Mouse (Mus musculus): ENCODE results near the gene Dbh. TPM values are rescaled to one million over a fixed set of nuclear protein-coding genes. Genes with fewer than 3 reads are reported as not detected.

Gene Dbh
- polyA plus RNA-seq, 1 experiment from 2014 or later: not detected

DNA sequence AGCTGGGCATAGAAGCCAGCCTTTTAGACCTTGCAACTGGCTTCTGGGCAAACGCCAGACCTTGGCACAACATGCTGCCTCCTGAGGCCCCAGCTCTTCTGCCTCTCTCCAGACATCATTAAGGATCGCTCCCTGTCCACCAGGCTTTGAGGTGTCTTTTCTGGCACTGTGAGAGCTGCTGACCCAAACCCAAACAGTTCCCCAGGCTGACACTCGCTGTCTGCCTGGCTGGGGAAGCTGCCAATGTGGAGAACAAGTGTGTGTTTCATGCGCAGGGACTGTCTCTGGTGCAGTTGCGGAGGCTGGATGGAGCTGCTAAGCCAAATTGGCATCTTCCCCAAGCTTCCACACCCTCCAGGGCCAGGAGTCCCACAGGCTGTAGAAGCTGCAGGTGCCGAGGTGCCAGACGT lies 58.0 kb downstream of the Dbh start:
- ATAC-seq: no peak
- Histone ChIP-seq H3K9ac (replicated peaks; ENCODE audit: low read depth, low read length) (no peak overlapping the region), H3K4me1 (replicated peaks; ENCODE audit: control insufficient read depth, insufficient read depth, low read length) (peaks cover 9% of the 10 kb centered on the region; the same call in 1 of the 2 replicates), H3K36me3 (ENCODE audit: control insufficient read depth, insufficient read depth) (no peaks in the 10 kb centered on the region), H3K9me3 (ENCODE audit: control insufficient read depth, low read length) (no peaks in the 10 kb centered on the region), H3K4me2 (ENCODE audit: low read length) (no peak overlapping the region), H3K27ac (ENCODE audit: low read length) (no peak overlapping the region), H3K4me3 (replicated peaks; ENCODE audit: low read length) (no peak overlapping the region), H3K27me3 (replicated peaks; ENCODE audit: control insufficient read depth, insufficient read depth, low read length) (no peaks in the 10 kb centered on the region)
- WGBS: 58% methylated on average over 7 of the region's 7 CpGs

DNA sequence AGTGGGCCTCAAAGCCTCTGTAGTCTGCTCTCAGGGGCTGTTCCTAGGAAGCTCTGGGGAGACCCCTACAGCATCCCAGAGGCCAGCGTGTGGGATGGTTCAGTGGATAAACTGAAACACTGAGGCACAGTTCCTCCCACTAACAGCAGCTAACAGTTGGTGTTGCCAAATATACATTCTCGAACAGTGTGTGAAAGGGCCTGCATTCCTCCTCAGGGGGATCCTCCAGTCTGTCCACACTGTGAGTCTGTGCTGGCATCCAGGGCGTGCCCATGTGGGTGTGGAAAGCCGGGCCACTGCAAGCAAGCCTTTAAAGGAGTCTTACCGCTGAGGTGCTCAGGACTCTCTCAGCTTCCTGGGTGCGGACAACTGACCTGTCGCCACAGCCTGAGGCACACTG lies 61.5 kb downstream of the Dbh start:
- H3K27ac ChIP-seq (ENCODE audit: low read length): no peak overlapping the region
- H3K36me3 ChIP-seq (ENCODE audit: control insufficient read depth, insufficient read depth): no peaks in the 10 kb centered on the region
- WGBS: 67% methylated on average over 7 of the region's 7 CpGs
- no peak for ATAC-seq
- H3K4me3 ChIP-seq (replicated peaks; ENCODE audit: low read length): no peak overlapping the region
- no peak overlapping the region for H3K9ac ChIP-seq (replicated peaks; ENCODE audit: low read depth, low read length)
- H3K9me3 ChIP-seq (ENCODE audit: control insufficient read depth, low read length): no peaks in the 10 kb centered on the region
- H3K4me1 ChIP-seq (replicated peaks; ENCODE audit: control insufficient read depth, insufficient read depth, low read length): peaks cover 5% of the 10 kb centered on the region; the same call in 1 of the 2 replicates
- H3K27me3 ChIP-seq (replicated peaks; ENCODE audit: control insufficient read depth, insufficient read depth, low read length): no peaks in the 10 kb centered on the region
- H3K4me2 ChIP-seq (ENCODE audit: low read length): no peak overlapping the region

- WGBS: 85% methylated on average over 5 of the region's 5 CpGs
- ATAC-seq: no peak
- H3K27ac ChIP-seq (ENCODE audit: low read length): no peak overlapping the region
- no peaks in the 10 kb centered on the region for H3K36me3 ChIP-seq (ENCODE audit: control insufficient read depth, insufficient read depth)
- H3K27me3 ChIP-seq (replicated peaks; ENCODE audit: control insufficient read depth, insufficient read depth, low read length): no peaks in the 10 kb centered on the region
- H3K9me3 ChIP-seq (ENCODE audit: control insufficient read depth, low read length): no peaks in the 10 kb centered on the region
- no peak overlapping the region for H3K4me2 ChIP-seq (ENCODE audit: low read length)
- no peak overlapping the region for H3K4me3 ChIP-seq (replicated peaks; ENCODE audit: low read length)
- H3K4me1 ChIP-seq (replicated peaks; ENCODE audit: control insufficient read depth, insufficient read depth, low read length): no peaks in the 10 kb centered on the region
- H3K9ac ChIP-seq (replicated peaks; ENCODE audit: low read depth, low read length): no peak overlapping the region
These were observed 63.9 kb downstream of the Dbh start for GRCm38 (mm10) chr2:27228809-27229480.

GRCm38 (mm10) chr2:27229481-27230105 lies 64.6 kb downstream of the Dbh start:
- H3K36me3 ChIP-seq (ENCODE audit: control insufficient read depth, insufficient read depth): no peaks in the 10 kb centered on the region
- no peaks in the 10 kb centered on the region for H3K9me3 ChIP-seq (ENCODE audit: control insufficient read depth, low read length)
- no peaks in the 10 kb centered on the region for H3K27me3 ChIP-seq (replicated peaks; ENCODE audit: control insufficient read depth, insufficient read depth, low read length)
- no peaks in the 10 kb centered on the region for H3K4me1 ChIP-seq (replicated peaks; ENCODE audit: control insufficient read depth, insufficient read depth, low read length)
- WGBS: 86% methylated on average over 2 of the region's 2 CpGs
- no peak overlapping the region for H3K9ac ChIP-seq (replicated peaks; ENCODE audit: low read depth, low read length)
- H3K27ac ChIP-seq (ENCODE audit: low read length): no peak overlapping the region
- H3K4me3 ChIP-seq (replicated peaks; ENCODE audit: low read length): no peak overlapping the region
- H3K4me2 ChIP-seq (ENCODE audit: low read length): no peak overlapping the region
- no peak for ATAC-seq

DNA sequence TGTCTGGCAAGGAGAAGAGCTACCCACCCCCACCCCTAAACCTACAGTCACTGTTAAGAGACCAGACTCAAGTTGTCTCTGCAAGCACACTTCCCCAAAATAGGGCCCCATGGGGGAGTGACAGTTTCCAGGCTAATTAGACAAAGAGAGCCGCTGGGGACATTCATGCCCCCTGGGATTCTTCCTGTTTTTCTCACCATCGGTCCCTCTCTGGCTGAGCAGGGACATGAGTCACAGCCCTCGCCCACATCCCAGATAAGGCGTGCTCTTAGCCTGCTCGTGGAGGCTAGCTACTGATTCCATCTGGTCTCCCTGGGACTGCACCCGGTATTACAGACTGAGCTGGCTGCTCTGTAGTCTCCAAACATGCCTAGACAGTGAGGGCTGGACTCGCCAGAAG lies 67.3 kb downstream of the Dbh start:
- WGBS: 21% methylated on average over 7 of the region's 7 CpGs
- Histone ChIP-seq H3K36me3 (ENCODE audit: control insufficient read depth, insufficient read depth) (no peaks in the 10 kb centered on the region), H3K9ac (replicated peaks; ENCODE audit: low read depth, low read length) (no peak overlapping the region), H3K4me3 (replicated peaks; ENCODE audit: low read length) (no peak overlapping the region), H3K27me3 (replicated peaks; ENCODE audit: control insufficient read depth, insufficient read depth, low read length) (no peaks in the 10 kb centered on the region), H3K4me2 (ENCODE audit: low read length) (no peak overlapping the region), H3K4me1 (replicated peaks; ENCODE audit: control insufficient read depth, insufficient read depth, low read length) (no peaks in the 10 kb centered on the region), H3K9me3 (ENCODE audit: control insufficient read depth, low read length) (no peaks in the 10 kb centered on the region), H3K27ac (ENCODE audit: low read length) (no peak overlapping the region)
- ATAC-seq: no peak

Other genes with a start within 250 kb of the Dbh start
- 59.7 and 62.0 TPM in 2 replicates for gene Surf2, start 248.9 kb upstream of the Dbh start, polyA plus RNA-seq (2015; fragmentation: Nextera tagmentation; extraction: Ambion mirVana)
- 69.9 and 82.1 TPM in 2 replicates for gene Surf1, start 248.7 kb upstream of the Dbh start, polyA plus RNA-seq (2015; fragmentation: Nextera tagmentation; extraction: Ambion mirVana)
- gene Surf4, start 231.3 kb upstream of the Dbh start, polyA plus RNA-seq (2015; fragmentation: Nextera tagmentation; extraction: Ambion mirVana): 110 and 112 TPM in 2 replicates
- 0.36 TPM in 1 of 2 replicates, not detected in the other for gene Stkld1, start 231.2 kb upstream of the Dbh start, polyA plus RNA-seq (2015; fragmentation: Nextera tagmentation; extraction: Ambion mirVana)
- gene Rexo4, start 200.8 kb upstream of the Dbh start, polyA plus RNA-seq (2015; fragmentation: Nextera tagmentation; extraction: Ambion mirVana): 39.5 and 40.2 TPM in 2 replicates
- 0.38 TPM in 1 of 2 replicates, not detected in the other for gene Adamts13, start 191.8 kb upstream of the Dbh start, polyA plus RNA-seq (2015; fragmentation: Nextera tagmentation; extraction: Ambion mirVana)
- 109 and 125 TPM in 2 replicates for gene Cacfd1, start 155.3 kb upstream of the Dbh start, polyA plus RNA-seq (2015; fragmentation: Nextera tagmentation; extraction: Ambion mirVana)
- gene Slc2a6, start 137.2 kb upstream of the Dbh start, polyA plus RNA-seq (2015; fragmentation: Nextera tagmentation; extraction: Ambion mirVana): 6.1 and 7.1 TPM in 2 replicates
- gene Mymk, start 93.1 kb upstream of the Dbh start, polyA plus RNA-seq (2015; fragmentation: Nextera tagmentation; extraction: Ambion mirVana): not detected in 2 replicates
- gene Adamtsl2, start 85.9 kb upstream of the Dbh start, polyA plus RNA-seq (2015; fragmentation: Nextera tagmentation; extraction: Ambion mirVana): 11.6 and 14.2 TPM in 2 replicates
- 5.0 and 7.1 TPM in 2 replicates for gene Fam163b, start 22.7 kb upstream of the Dbh start, polyA plus RNA-seq (2015; fragmentation: Nextera tagmentation; extraction: Ambion mirVana)
- 4.1 and 5.8 TPM in 2 replicates for gene Sardh, start 83.1 kb downstream of the Dbh start, polyA plus RNA-seq (2015; fragmentation: Nextera tagmentation; extraction: Ambion mirVana)